Mouse (Mus musculus): ENCODE results near the gene Tmem60. TPM values are rescaled to one million over a fixed set of nuclear protein-coding genes. Genes with fewer than 3 reads are reported as not detected.

The Tmem60 gene
- 3.8 and 4.4 TPM in 2 replicates for polyA plus RNA-seq (2012; rRNA removed)

GRCm38 (mm10) chr5:20881915-20882800 is at the start of gene Tmem60, which contains the start of gene Phtf2:
TSS of gene Tmem60 (plus strand) at chr5:20882191.
TSS of gene Phtf2 (minus strand) at chr5:20882124.

Other genes with a start within 250 kb of the Tmem60 start
- 0.55 and 1.0 TPM in 2 replicates for gene Phtf2, start 67 bp upstream of the Tmem60 start, polyA plus RNA-seq (2012; rRNA removed)
- gene Rsbn1l, start 74.2 kb downstream of the Tmem60 start, polyA plus RNA-seq (2012; rRNA removed), result 3.6 TPM in 2 replicates
- gene Ptpn12, start 173.7 kb downstream of the Tmem60 start, polyA plus RNA-seq (2012; rRNA removed), result 27.5 and 31.8 TPM in 2 replicates